Mouse (Mus musculus): ENCODE measurements around the gene Bhmt2.

GRCm38 (mm10) chr13:93676864-93677263 lies 2.8 kb upstream of the Bhmt2 start:
- TF ChIP-seq CTCF (IDR thresholded peaks at IDR 0.05; ENCODE audit: borderline replicate concordance, control insufficient read depth, extremely low read depth, insufficient read depth, low read length, poor library complexity) (no peak), POLR2A (IDR thresholded peaks at IDR 0.05; ENCODE audit: control insufficient read depth, extremely low read depth, insufficient read depth, low read length, poor library complexity) (no peak)
